Mouse (Mus musculus): ENCODE results near the gene Col4a1. TPM values are rescaled to one million over a fixed set of nuclear protein-coding genes. Genes with fewer than 3 reads are reported as not detected.

The Col4a1 gene
- polyA plus RNA-seq, 1 experiment from 2014 or later, result 123 TPM

GRCm38 (mm10) chr8:11270826-11271225 lies 41.8 kb downstream of the Col4a1 start:
- no peaks in the 10 kb centered on the region for H3K9me3 ChIP-seq
- no peaks in the 10 kb centered on the region for H3K36me3 ChIP-seq
- no peak overlapping the region for H3K27ac ChIP-seq
- peaks cover 12% of the 10 kb centered on the region for H3K4me1 ChIP-seq (replicated peaks)
- H3K27me3 ChIP-seq (ENCODE audit: insufficient read depth, poor library complexity, severe bottlenecking), result no peaks in the 10 kb centered on the region
- DNase-seq (ENCODE audit: low spot score), result no peak
- no peak overlapping the region for H3K4me3 ChIP-seq
- WGBS, result 72% methylated on average over 6 of the region's 6 CpGs

- Histone ChIP-seq H3K36me3 (no peaks in the 10 kb centered on the region), H3K4me1 (replicated peaks) (0 out of 2 replicates have a peak, but pooled peaks cover 10% of the 10 kb centered on the region), H3K4me3 (no peak overlapping the region), H3K9me3 (no peaks in the 10 kb centered on the region), H3K27me3 (ENCODE audit: insufficient read depth, poor library complexity, severe bottlenecking) (no peaks in the 10 kb centered on the region), H3K27ac (no peak overlapping the region)
- DNase-seq (ENCODE audit: low spot score), result no peak
- 86% methylated on average over 6 of the region's 6 CpGs for WGBS
These were observed 43.9 kb downstream of the Col4a1 start for GRCm38 (mm10) chr8:11268753-11269152.

GRCm38 (mm10) chr8:11266471-11266870 lies 46.2 kb downstream of the Col4a1 start:
- H3K27me3 ChIP-seq (ENCODE audit: insufficient read depth, poor library complexity, severe bottlenecking), result no peaks in the 10 kb centered on the region
- no peak for DNase-seq (ENCODE audit: low spot score)
- peaks cover 9% of the 10 kb centered on the region; the same call in 1 of the 2 replicates for H3K4me1 ChIP-seq (replicated peaks)
- 85% methylated on average over 2 of the region's 2 CpGs for WGBS
- no peak overlapping the region for H3K27ac ChIP-seq
- H3K4me3 ChIP-seq, result no peak overlapping the region
- H3K9me3 ChIP-seq, result no peaks in the 10 kb centered on the region
- H3K36me3 ChIP-seq, result no peaks in the 10 kb centered on the region

- peaks cover 9% of the 10 kb centered on the region; the same call in 1 of the 2 replicates for H3K4me1 ChIP-seq (replicated peaks)
- no peaks in the 10 kb centered on the region for H3K27me3 ChIP-seq (ENCODE audit: insufficient read depth, poor library complexity, severe bottlenecking)
- H3K36me3 ChIP-seq, result no peaks in the 10 kb centered on the region
- H3K27ac ChIP-seq, result no peak overlapping the region
- no peak for DNase-seq (ENCODE audit: low spot score)
- H3K4me3 ChIP-seq, result no peak overlapping the region
- 83% methylated on average over 3 of the region's 3 CpGs for WGBS
- no peaks in the 10 kb centered on the region for H3K9me3 ChIP-seq
These were observed 46.7 kb downstream of the Col4a1 start for GRCm38 (mm10) chr8:11265971-11266370.

GRCm38 (mm10) chr8:11263848-11264247 lies 48.8 kb downstream of the Col4a1 start:
- Histone ChIP-seq H3K36me3 (no peaks in the 10 kb centered on the region), H3K27me3 (ENCODE audit: insufficient read depth, poor library complexity, severe bottlenecking) (no peaks in the 10 kb centered on the region), H3K9me3 (no peaks in the 10 kb centered on the region), H3K4me3 (no peak overlapping the region), H3K4me1 (replicated peaks) (peaks cover 23% of the 10 kb centered on the region), H3K27ac (no peak overlapping the region)
- no peak for DNase-seq (ENCODE audit: low spot score)
- 81% methylated on average over 6 of the region's 6 CpGs for WGBS

- DNase-seq (ENCODE audit: low spot score), result no peak
- 83% methylated on average over 15 of the region's 15 CpGs for WGBS
- Histone ChIP-seq H3K27me3 (ENCODE audit: insufficient read depth, poor library complexity, severe bottlenecking) (no peaks in the 10 kb centered on the region), H3K27ac (no peak overlapping the region), H3K4me1 (replicated peaks) (peaks cover 23% of the 10 kb centered on the region), H3K4me3 (no peak overlapping the region), H3K9me3 (no peaks in the 10 kb centered on the region), H3K36me3 (no peaks in the 10 kb centered on the region)
These were observed 50.4 kb downstream of the Col4a1 start for GRCm38 (mm10) chr8:11262031-11262735.

- DNase-seq (ENCODE audit: low spot score), result no peak
- Histone ChIP-seq H3K4me1 (replicated peaks) (peaks cover 29% of the 10 kb centered on the region), H3K27ac (no peak overlapping the region), H3K36me3 (no peaks in the 10 kb centered on the region), H3K27me3 (ENCODE audit: insufficient read depth, poor library complexity, severe bottlenecking) (no peaks in the 10 kb centered on the region), H3K4me3 (no peak overlapping the region), H3K9me3 (no peaks in the 10 kb centered on the region)
- 49% methylated on average over 10 of the region's 10 CpGs for WGBS
These were observed 52.6 kb downstream of the Col4a1 start for GRCm38 (mm10) chr8:11259832-11260615.

GRCm38 (mm10) chr8:11258517-11259136 lies 54.0 kb downstream of the Col4a1 start:
- Histone ChIP-seq H3K36me3 (no peaks in the 10 kb centered on the region), H3K9me3 (no peaks in the 10 kb centered on the region), H3K4me1 (replicated peaks) (peaks cover 23% of the 10 kb centered on the region), H3K4me3 (no peak overlapping the region), H3K27ac (no peak overlapping the region), H3K27me3 (ENCODE audit: insufficient read depth, poor library complexity, severe bottlenecking) (no peaks in the 10 kb centered on the region)
- no peak for DNase-seq (ENCODE audit: low spot score)
- WGBS, result 76% methylated on average over 2 of the region's 2 CpGs

- Histone ChIP-seq H3K4me3 (no peak overlapping the region), H3K27ac (no peak overlapping the region), H3K9me3 (no peaks in the 10 kb centered on the region), H3K27me3 (ENCODE audit: insufficient read depth, poor library complexity, severe bottlenecking) (no peaks in the 10 kb centered on the region), H3K4me1 (replicated peaks) (peaks cover 27% of the 10 kb centered on the region), H3K36me3 (no peaks in the 10 kb centered on the region)
- no peak for DNase-seq (ENCODE audit: low spot score)
- WGBS, result 93% methylated on average over 13 of the region's 13 CpGs
These were observed 55.3 kb downstream of the Col4a1 start for GRCm38 (mm10) chr8:11257079-11258017.

GRCm38 (mm10) chr8:11256405-11256804 lies 56.2 kb downstream of the Col4a1 start:
- Histone ChIP-seq H3K36me3 (no peaks in the 10 kb centered on the region), H3K4me1 (replicated peaks) (peaks cover 29% of the 10 kb centered on the region), H3K4me3 (no peak overlapping the region), H3K27me3 (ENCODE audit: insufficient read depth, poor library complexity, severe bottlenecking) (no peaks in the 10 kb centered on the region), H3K9me3 (no peaks in the 10 kb centered on the region), H3K27ac (no peak overlapping the region)
- 81% methylated on average over 7 of the region's 7 CpGs for WGBS
- no peak for DNase-seq (ENCODE audit: low spot score)

GRCm38 (mm10) chr8:11255680-11256079 lies 56.9 kb downstream of the Col4a1 start:
- Histone ChIP-seq H3K27ac (no peak overlapping the region), H3K4me3 (no peak overlapping the region), H3K36me3 (no peaks in the 10 kb centered on the region), H3K27me3 (ENCODE audit: insufficient read depth, poor library complexity, severe bottlenecking) (no peaks in the 10 kb centered on the region), H3K4me1 (replicated peaks) (peaks cover 27% of the 10 kb centered on the region), H3K9me3 (no peaks in the 10 kb centered on the region)
- no peak for DNase-seq (ENCODE audit: low spot score)
- 79% methylated on average over 7 of the region's 7 CpGs for WGBS

GRCm38 (mm10) chr8:11254914-11255530 lies 57.6 kb downstream of the Col4a1 start:
- H3K27me3 ChIP-seq (ENCODE audit: insufficient read depth, poor library complexity, severe bottlenecking), result no peaks in the 10 kb centered on the region
- WGBS, result 88% methylated on average over 10 of the region's 10 CpGs
- no peak overlapping the region for H3K4me3 ChIP-seq
- H3K27ac ChIP-seq, result no peak overlapping the region
- H3K4me1 ChIP-seq (replicated peaks), result peaks cover 25% of the 10 kb centered on the region
- H3K36me3 ChIP-seq, result no peaks in the 10 kb centered on the region
- no peaks in the 10 kb centered on the region for H3K9me3 ChIP-seq
- no peak for DNase-seq (ENCODE audit: low spot score)
